14 mouse cellular contexts compared by ENCODE assay signal in genomic region chr8:125037081-125037480, GRCm38 (mm10). TPM values are rescaled to one million over a fixed set of nuclear protein-coding genes. Genes with fewer than 3 reads are reported as not detected.
DNase-seq lines count a peak whose midpoint lies in the region; ATAC-seq and TF ChIP-seq lines count a peak whose summit lies in the region.
"Had no signal": no experiment of that assay in that cellular context is flagged by ENCODE, and none has a peak within 500 bp of the region (broad histone marks: within the 10 kb centered on the region; RNA-seq: fewer than 3 reads in every experiment).

No protein-coding gene starts in this region.

- WGBS in intestine, embryonic 16.5 days = 59% methylated on average over 7 of the region's 7 CpGs
- WGBS in intestine, postnatal 0 days = 79% methylated on average over 7 of the region's 7 CpGs
- 63% methylated on average over 7 of the region's 7 CpGs for WGBS in stomach, embryonic 16.5 days
- WGBS in stomach, postnatal 0 days = 68% methylated on average over 7 of the region's 7 CpGs

- H3K27ac ChIP-seq in intestine, embryonic 16.5 days (ENCODE audit: low read length) = no peak overlapping the region
- no peak overlapping the region for H3K27ac ChIP-seq in intestine, postnatal 0 days (ENCODE audit: low read depth, low read length)
- H3K27ac ChIP-seq in stomach, embryonic 16.5 days (ENCODE audit: low read length) = no peak overlapping the region
- H3K27ac ChIP-seq in stomach, postnatal 0 days (replicated peaks) = no peak overlapping the region
- H3K27ac ChIP-seq: forebrain, embryonic 15.5 days; hindbrain, embryonic 10.5 days; intestine, embryonic 15.5 days; neural tube, embryonic 13.5 days had no signal

- ATAC-seq in intestine, embryonic 16.5 days = 0 out of 2 replicates have a peak, but pooled peaks have one; percentile 31
- ATAC-seq in intestine, postnatal 0 days = no peak
- ATAC-seq in stomach, embryonic 16.5 days (ENCODE audit: insufficient read depth, low FRiP score) = peak; percentile 47; the same call in 1 of the 2 replicates
- no peak for ATAC-seq in stomach, postnatal 0 days (ENCODE audit: low FRiP score, low TSS enrichment)
- ATAC-seq: CD4-positive, CD25-positive, alpha-beta regulatory T cell, adult 4 months; forebrain, embryonic 15.5 days; intestine, embryonic 15.5 days had no signal

- H3K27me3 ChIP-seq in intestine, embryonic 16.5 days (replicated peaks; ENCODE audit: control insufficient read depth, insufficient read depth, low read length) = no peaks in the 10 kb centered on the region
- no peaks in the 10 kb centered on the region for H3K27me3 ChIP-seq in intestine, postnatal 0 days (replicated peaks; ENCODE audit: control insufficient read depth, insufficient read depth, low read length)
- H3K27me3 ChIP-seq in stomach, embryonic 16.5 days (ENCODE audit: control insufficient read depth, insufficient read depth, low read length) = no peaks in the 10 kb centered on the region
- no peaks in the 10 kb centered on the region for H3K27me3 ChIP-seq in stomach, postnatal 0 days (ENCODE audit: control insufficient read depth, insufficient read depth, low read length)
- H3K27me3 ChIP-seq: forebrain, embryonic 15.5 days; intestine, embryonic 15.5 days; neural tube, embryonic 13.5 days had no signal

- no peak for DNase-seq in stomach, postnatal 0 days (ENCODE audit: low spot score)
- peak; percentile 45 for DNase-seq in heart, postnatal 4 days
- DNase-seq in right cerebral cortex, postnatal 14 days = no peak
- DNase-seq in testis, postnatal 10 days (ENCODE audit: low spot score) = no peak
- DNase-seq: gastrocnemius, postnatal 10 days; retina, postnatal 1 day had no signal

- no peak overlapping the region for H3K4me2 ChIP-seq in intestine, embryonic 16.5 days (ENCODE audit: low read depth, low read length)
- no peak overlapping the region for H3K4me2 ChIP-seq in intestine, postnatal 0 days (replicated peaks; ENCODE audit: low read depth)
- no peak overlapping the region for H3K4me2 ChIP-seq in stomach, embryonic 16.5 days (ENCODE audit: low read depth, low read length)
- H3K4me2 ChIP-seq in stomach, postnatal 0 days (replicated peaks; ENCODE audit: low read depth) = no peak overlapping the region
- H3K4me2 ChIP-seq: forebrain, embryonic 15.5 days; intestine, embryonic 15.5 days; neural tube, embryonic 13.5 days had no signal

- no peaks in the 10 kb centered on the region for H3K4me1 ChIP-seq in intestine, embryonic 16.5 days (ENCODE audit: control insufficient read depth, insufficient read depth, low read length)
- no peaks in the 10 kb centered on the region for H3K4me1 ChIP-seq in intestine, postnatal 0 days (replicated peaks; ENCODE audit: control insufficient read depth, insufficient read depth, low read length)
- H3K4me1 ChIP-seq in stomach, embryonic 16.5 days (ENCODE audit: control insufficient read depth, insufficient read depth, low read length) = no peaks in the 10 kb centered on the region
- no peaks in the 10 kb centered on the region for H3K4me1 ChIP-seq in stomach, postnatal 0 days (replicated peaks; ENCODE audit: control insufficient read depth, insufficient read depth)
- H3K4me1 ChIP-seq: intestine, embryonic 15.5 days; neural tube, embryonic 13.5 days had no signal

- no peaks in the 10 kb centered on the region for H3K9me3 ChIP-seq in intestine, embryonic 16.5 days (ENCODE audit: control insufficient read depth, low read length)
- no peaks in the 10 kb centered on the region for H3K9me3 ChIP-seq in intestine, postnatal 0 days (ENCODE audit: control insufficient read depth)
- peaks cover 3% of the 10 kb centered on the region; the same call in 1 of the 2 replicates for H3K9me3 ChIP-seq in stomach, embryonic 16.5 days (replicated peaks; ENCODE audit: control insufficient read depth, low read length)
- H3K9me3 ChIP-seq in stomach, postnatal 0 days (ENCODE audit: control insufficient read depth, low read length) = no peaks in the 10 kb centered on the region
- H3K9me3 ChIP-seq: forebrain, embryonic 15.5 days; intestine, embryonic 15.5 days had no signal

- no peak for TF ChIP-seq CTCF in intestine, postnatal 0 days (IDR thresholded peaks at IDR 0.05; ENCODE audit: low read depth)
- no peak for TF ChIP-seq CTCF in stomach, postnatal 0 days (IDR thresholded peaks at IDR 0.05; ENCODE audit: low read depth)

- no peak overlapping the region for H3K9ac ChIP-seq in intestine, embryonic 16.5 days (ENCODE audit: low read depth, low read length)
- no peak overlapping the region for H3K9ac ChIP-seq in intestine, postnatal 0 days (ENCODE audit: low read depth, low read length)
- H3K9ac ChIP-seq in stomach, embryonic 16.5 days (ENCODE audit: low read length) = no peak overlapping the region
- H3K9ac ChIP-seq in stomach, postnatal 0 days (ENCODE audit: low read length) = no peak overlapping the region
- H3K9ac ChIP-seq: forebrain, embryonic 15.5 days; intestine, embryonic 15.5 days; neural tube, embryonic 13.5 days had no signal

- H3K36me3 ChIP-seq in intestine, embryonic 16.5 days (ENCODE audit: control insufficient read depth, insufficient read depth, low read length) = peaks cover 7% of the 10 kb centered on the region; the same call in 1 of the 2 replicates
- peaks cover 43% of the 10 kb centered on the region for H3K36me3 ChIP-seq in intestine, postnatal 0 days (ENCODE audit: control insufficient read depth, insufficient read depth)
- peaks cover 19% of the 10 kb centered on the region; the same call in 1 of the 2 replicates for H3K36me3 ChIP-seq in stomach, embryonic 16.5 days (ENCODE audit: control insufficient read depth, insufficient read depth, low read length)
- H3K36me3 ChIP-seq in stomach, postnatal 0 days (ENCODE audit: control insufficient read depth, insufficient read depth, low read length) = no peaks in the 10 kb centered on the region

- H3K4me3 ChIP-seq in intestine, embryonic 16.5 days (ENCODE audit: low read length) = no peak overlapping the region
- no peak overlapping the region for H3K4me3 ChIP-seq in intestine, postnatal 0 days (ENCODE audit: low read depth, low read length)
- H3K4me3 ChIP-seq in stomach, embryonic 16.5 days (replicated peaks; ENCODE audit: low read length) = no peak overlapping the region
- no peak overlapping the region for H3K4me3 ChIP-seq in stomach, postnatal 0 days (ENCODE audit: low read depth, low read length)
- H3K4me3 ChIP-seq: forebrain, embryonic 15.5 days; hindbrain, embryonic 10.5 days; intestine, embryonic 15.5 days; neural tube, embryonic 13.5 days had no signal

- TF ChIP-seq EP300 in stomach, postnatal 0 days (optimal IDR thresholded peaks at IDR 0.05) = no peak

RNA-seq across cellular contexts. Expression of gene Disc1, which starts 16.9 kb away (rescaled TPM):
- polyA plus RNA-seq in intestine, embryonic 16.5 days (2015; fragmentation: Nextera tagmentation; extraction: Ambion mirVana) = 1.5 and 1.7 TPM in 2 replicates
- 0.39 and 0.40 TPM in 2 replicates for polyA plus RNA-seq in intestine, postnatal 0 days (2015; fragmentation: Nextera tagmentation; extraction: Ambion mirVana)
- polyA plus RNA-seq in stomach, embryonic 16.5 days (2015; fragmentation: Nextera tagmentation; extraction: Ambion mirVana) = 1.5 TPM in 2 replicates
- polyA plus RNA-seq in stomach, postnatal 0 days (2015; fragmentation: Nextera tagmentation; extraction: Ambion mirVana) = 0.39 and 0.53 TPM in 2 replicates
- 1 to 10 TPM; 3.9 to 4.4 TPM for total RNA-seq in heart, postnatal 4 days (2021)

RNA-seq across cellular contexts. Expression of gene Tsnax, which starts 24.3 kb away (rescaled TPM):
- polyA plus RNA-seq in intestine, embryonic 16.5 days (2015; fragmentation: Nextera tagmentation; extraction: Ambion mirVana) = 98.2 and 106 TPM in 2 replicates
- 47.4 and 48.3 TPM in 2 replicates for polyA plus RNA-seq in intestine, postnatal 0 days (2015; fragmentation: Nextera tagmentation; extraction: Ambion mirVana)
- polyA plus RNA-seq in stomach, embryonic 16.5 days (2015; fragmentation: Nextera tagmentation; extraction: Ambion mirVana) = 109 and 115 TPM in 2 replicates
- 62.5 and 66.2 TPM in 2 replicates for polyA plus RNA-seq in stomach, postnatal 0 days (2015; fragmentation: Nextera tagmentation; extraction: Ambion mirVana)
- total RNA-seq in heart, postnatal 4 days (2021) = 10 to 100 TPM; 71.1 to 77.9 TPM

Comparison
In these comparisons a context has a peak if more than half of its experiments do, and no peak if none do; other contexts are left out.
1. ATAC-seq: peak in intestine, embryonic 16.5 days (single experiment) and stomach, embryonic 16.5 days (single experiment); none in intestine, postnatal 0 days (single experiment) and stomach, postnatal 0 days (single experiment).